Mouse (Mus musculus) bone marrow macrophage, adult 2 months (primary cell): ENCODE results near the gene Ptprk. TPM values are rescaled to one million over a fixed set of nuclear protein-coding genes. Genes with fewer than 3 reads are reported as not detected.

Experiments used
- H3K27ac ChIP-seq: 2 replicates; pipeline ENCODE4 v1.5.1; 2012; ENCODE audit warnings: low read depth, low read length; ENCODE audit not compliant: insufficient read depth
- H3K4me1 ChIP-seq: 2 replicates; pipeline ENCODE4 v1.6.1; 2012; ENCODE audit warnings: low read length; ENCODE audit not compliant: control insufficient read depth, insufficient read depth
- H3K4me3 ChIP-seq: 2 replicates; pipeline ENCODE4 v1.5.1; 2012; ENCODE audit warnings: mild to moderate bottlenecking, low read length, moderate library complexity; ENCODE audit not compliant: insufficient read depth
- CTCF ChIP-seq: IDR thresholded peaks from 2 replicates; pipeline ENCODE4 v1.5.1; 2012; ENCODE audit warnings: low read depth, mild to moderate bottlenecking, low read length, moderate library complexity
- POLR2A ChIP-seq: IDR thresholded peaks from 2 replicates; pipeline ENCODE4 v1.6.1; 2012; ENCODE audit warnings: mild to moderate bottlenecking, low read depth, low read length, borderline replicate concordance
- polyA plus RNA-seq: library from polyadenylated mRNA; stranded (reverse); fragments of >200 nt; gene quantifications from 2 replicates; pipeline ENCODE4 v1.2.4, GENCODE M21; 2012; ENCODE audit not compliant: missing spikeins, insufficient read depth, insufficient read length

Gene Ptprk
- polyA plus RNA-seq, 1 experiment: 0.13 TPM

DNA sequence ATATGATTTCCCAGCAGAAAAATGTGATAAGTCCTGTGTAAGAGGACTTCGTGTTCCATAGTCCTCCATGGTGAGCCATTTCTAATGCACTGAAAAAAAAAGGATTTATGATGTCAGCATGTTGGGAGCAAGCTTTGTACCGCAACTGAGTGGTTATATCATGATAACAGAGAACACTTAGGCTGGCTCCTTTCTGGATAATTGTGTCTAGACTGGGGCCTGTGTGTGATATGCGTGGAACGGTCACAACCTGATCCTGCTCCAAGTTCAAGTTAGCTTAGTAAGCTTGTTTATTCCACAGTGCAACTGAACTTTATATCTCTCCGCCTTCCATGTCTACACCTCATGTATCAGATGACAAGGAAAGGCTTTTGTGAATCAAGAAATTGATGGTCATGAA is 260.6 kb downstream of the Ptprk start:
- TF ChIP-seq POLR2A: no peak
- TF ChIP-seq CTCF: no peak
- Histone ChIP-seq H3K4me1 (no peaks in the 10 kb centered on the region), H3K4me3 (no peak overlapping the region), H3K27ac (no peak overlapping the region)

DNA sequence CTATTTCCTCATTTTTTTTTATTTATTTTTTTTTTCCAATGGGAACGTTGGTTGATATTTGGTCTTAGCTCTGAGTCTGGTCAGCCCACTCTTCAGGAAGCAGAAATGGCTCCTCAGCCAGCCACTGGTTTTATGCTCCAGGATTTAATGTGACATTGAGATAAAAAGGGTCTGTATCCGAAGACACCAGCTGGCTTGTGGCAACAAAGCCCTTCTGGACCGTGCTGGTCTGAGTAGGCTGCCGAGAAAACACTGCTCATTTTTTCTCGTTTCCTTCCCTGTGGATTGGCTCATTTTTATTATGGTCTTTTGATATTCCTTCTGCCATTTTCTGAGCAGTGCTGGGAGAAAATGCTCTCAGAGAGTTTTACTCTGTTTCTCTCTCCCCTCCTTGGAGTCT is 263.9 kb downstream of the Ptprk start:
- TF ChIP-seq POLR2A: no peak
- TF ChIP-seq CTCF: no peak
- Histone ChIP-seq H3K27ac (no peak overlapping the region), H3K4me3 (no peak overlapping the region)

DNA sequence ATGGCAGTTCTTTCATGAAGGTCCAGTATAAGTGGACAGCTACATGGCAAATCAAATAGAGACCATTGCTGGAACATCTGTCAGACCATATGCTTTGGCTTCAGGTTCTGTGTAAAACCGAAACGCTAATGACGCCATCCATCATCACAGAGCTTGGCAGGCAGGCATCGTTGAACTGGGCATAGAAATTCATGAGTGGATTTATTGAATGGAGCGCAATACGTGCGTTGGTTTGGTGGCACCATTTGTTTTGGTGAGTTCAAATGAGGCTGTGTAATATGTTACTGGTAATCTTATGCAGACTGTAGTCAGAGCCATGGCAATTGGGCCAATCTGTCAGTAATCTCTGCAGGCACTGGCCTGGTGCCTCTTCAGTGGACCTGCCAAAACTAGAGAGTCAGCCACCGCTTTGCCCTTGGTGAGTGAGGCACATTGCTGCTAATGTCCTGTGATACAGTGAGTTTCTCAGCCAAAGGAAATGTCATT is 270.6 kb downstream of the Ptprk start:
- no peaks in the 10 kb centered on the region for H3K4me1 ChIP-seq
- TF ChIP-seq POLR2A: no peak
- TF ChIP-seq CTCF: no peak
- no peak overlapping the region for H3K27ac ChIP-seq
- H3K4me3 ChIP-seq: no peak overlapping the region

More for the DNA sequence above, 263.9 kb downstream of the Ptprk start:
- no peaks in the 10 kb centered on the region for H3K4me1 ChIP-seq

DNA sequence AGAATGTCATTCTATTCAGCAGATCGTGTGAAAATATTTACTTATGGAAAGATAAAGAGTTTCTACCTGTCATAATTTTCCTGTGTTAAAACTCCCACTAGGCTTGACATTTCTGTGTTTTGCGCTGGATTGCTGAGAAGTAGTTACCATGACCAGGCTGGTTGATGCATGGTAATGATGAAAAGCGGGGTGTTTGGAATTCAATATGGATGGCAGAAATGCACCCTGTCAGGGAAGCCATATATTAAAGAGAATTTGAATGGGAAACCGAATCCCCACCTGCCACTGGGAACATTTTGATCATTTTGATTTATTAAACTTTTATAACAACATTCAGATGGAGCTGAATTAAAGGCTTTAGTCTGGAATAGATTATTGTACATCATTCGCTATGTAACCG is 290.7 kb downstream of the Ptprk start:
- Histone ChIP-seq H3K4me1 (no peaks in the 10 kb centered on the region), H3K27ac (no peak overlapping the region), H3K4me3 (no peak overlapping the region)
- TF ChIP-seq POLR2A (no peak), CTCF (no peak)

DNA sequence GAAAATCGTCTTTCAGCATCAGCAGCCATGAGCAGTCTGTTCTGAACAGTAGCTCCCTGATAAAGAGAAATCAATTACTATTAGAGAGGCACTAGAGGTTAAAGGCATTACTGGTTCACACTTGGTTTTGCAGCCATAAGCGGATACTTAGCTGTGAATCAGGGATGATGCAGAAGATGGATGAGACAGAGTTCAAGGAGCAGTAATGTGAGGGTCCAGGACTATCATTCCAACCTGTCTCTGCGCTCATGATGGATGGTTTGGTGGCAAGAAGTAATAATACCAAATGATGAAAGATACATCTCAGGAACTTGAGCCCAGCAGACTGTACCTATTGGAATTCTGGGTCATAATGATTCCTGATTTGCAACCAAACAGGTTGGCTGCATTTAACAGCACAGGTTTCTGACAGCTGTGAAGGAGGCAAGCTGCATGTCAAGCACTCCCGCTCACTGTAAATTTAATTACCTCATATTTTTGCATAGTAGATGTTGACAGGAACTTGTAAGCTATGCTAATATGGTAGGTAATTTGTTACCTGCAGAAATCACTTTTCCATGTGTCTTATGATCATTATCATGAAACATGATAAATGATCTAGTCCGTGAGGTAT is 291.6 kb downstream of the Ptprk start:
- H3K4me1 ChIP-seq: no peaks in the 10 kb centered on the region
- no peak overlapping the region for H3K4me3 ChIP-seq

DNA sequence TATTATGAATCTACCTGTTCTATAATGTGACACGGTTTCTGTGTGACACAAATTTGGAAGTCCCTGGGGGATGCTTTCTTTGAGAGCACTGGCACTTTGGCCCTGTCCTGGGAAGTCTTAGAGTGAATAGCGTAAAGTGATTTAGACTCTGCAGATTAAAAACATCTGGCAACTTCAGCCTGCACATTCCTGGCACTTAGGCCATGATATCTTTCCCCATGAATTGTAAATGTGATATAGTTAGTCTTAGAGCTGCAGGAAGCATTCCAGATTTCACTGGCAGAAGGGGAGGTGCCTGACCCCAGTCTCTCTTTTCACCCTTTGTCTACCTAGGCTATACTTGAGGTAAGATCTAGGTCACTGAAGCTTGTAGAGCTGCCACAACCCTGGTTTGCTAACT is 295.2 kb downstream of the Ptprk start:
- Histone ChIP-seq H3K27ac (no peak overlapping the region), H3K4me3 (no peak overlapping the region), H3K4me1 (no peaks in the 10 kb centered on the region)
- TF ChIP-seq CTCF (no peak), POLR2A (no peak)

More for the DNA sequence above, 291.6 kb downstream of the Ptprk start:
- TF ChIP-seq CTCF (no peak), POLR2A (no peak)
- no peak overlapping the region for H3K27ac ChIP-seq

DNA sequence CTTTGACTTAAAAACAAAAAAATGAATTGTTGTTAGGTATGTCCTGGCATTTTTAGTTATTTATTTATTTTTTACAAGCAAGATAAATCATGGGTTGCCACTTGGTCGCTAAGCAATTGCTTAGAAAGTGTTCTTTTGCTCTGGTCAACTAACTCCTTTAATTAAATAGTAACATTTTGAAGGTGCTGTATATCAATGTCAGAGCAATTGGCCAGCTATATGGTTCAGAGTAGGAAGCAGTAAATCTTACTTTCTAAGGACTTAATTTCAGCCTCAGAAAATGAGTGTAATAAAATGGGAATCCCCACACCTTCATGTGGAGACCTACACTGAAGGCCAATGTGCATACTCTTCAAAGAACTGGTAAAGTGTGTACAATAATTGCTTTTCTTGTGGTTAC is 300.3 kb downstream of the Ptprk start:
- Histone ChIP-seq H3K4me1 (no peaks in the 10 kb centered on the region), H3K27ac (no peak overlapping the region), H3K4me3 (no peak overlapping the region)
- TF ChIP-seq CTCF: no peak
- no peak for TF ChIP-seq POLR2A

DNA sequence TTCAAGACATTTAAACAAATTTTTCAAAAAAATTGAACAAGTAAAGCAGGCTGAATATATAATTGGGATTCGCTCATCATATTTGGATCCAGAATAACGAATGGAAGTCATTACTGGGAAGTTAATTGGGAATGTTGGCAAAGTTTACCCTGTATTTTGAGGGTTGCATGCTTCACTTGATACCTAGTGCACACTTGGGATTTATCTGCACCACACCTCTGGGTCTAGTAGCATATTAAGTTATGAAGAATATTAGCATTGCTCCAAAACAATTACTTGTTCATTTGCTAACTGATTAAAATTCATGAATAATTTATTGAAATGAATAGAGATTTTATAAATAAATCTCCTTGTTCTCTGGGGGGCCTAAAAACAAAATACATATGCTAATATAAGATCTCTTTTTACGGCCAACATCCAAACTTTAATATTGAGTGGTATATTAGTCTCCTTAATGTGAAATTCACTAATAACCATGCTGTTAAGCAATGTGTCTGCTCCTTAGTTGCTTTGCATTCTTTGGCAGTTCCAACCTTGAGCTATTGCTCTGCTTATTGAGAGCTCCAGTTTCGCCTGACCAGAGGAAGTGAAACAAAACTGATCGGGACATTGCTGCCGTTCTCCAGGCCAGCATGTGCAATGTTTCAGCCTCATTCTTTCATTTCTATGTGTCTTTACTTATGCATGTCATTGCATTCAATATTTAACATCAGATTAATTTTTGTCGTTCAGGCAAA is 305.3 kb downstream of the Ptprk start:
- H3K4me3 ChIP-seq: no peak overlapping the region
- TF ChIP-seq POLR2A: no peak
- no peak for TF ChIP-seq CTCF
- no peak overlapping the region for H3K27ac ChIP-seq
- H3K4me1 ChIP-seq: peaks cover 5% of the 10 kb centered on the region; the same call in 1 of the 2 replicates

DNA sequence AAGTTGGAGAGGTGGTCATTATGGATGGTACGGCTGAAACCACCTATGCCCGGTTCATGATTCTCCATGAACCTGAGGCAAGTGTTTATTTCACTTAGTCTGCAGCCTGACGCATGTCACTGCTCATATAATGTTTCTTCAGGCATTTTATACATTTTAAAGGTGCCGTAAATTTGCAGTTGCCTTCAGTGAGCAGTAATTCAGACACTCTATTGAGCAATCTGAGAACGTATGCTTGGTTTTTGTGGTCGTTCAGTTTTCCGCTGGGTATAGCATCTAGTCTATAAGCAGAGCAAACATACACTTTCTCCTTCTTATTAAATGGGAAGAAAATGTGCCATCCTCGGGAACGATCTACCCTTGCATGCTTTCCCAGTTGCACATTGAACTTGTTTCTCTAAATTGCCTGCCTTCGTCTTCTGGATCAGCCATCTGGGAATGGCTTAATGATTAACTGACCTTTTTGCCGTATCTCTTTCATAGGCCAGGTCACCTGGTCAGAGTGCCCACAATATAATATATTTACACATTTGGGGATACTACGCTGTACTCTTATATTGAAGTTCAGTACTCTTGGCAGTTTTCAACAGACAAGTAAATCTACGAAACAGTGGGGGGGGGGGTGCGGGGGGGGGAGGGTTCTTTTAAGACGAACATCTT is 313.1 kb downstream of the Ptprk start:
- no peak overlapping the region for H3K27ac ChIP-seq
- no peak overlapping the region for H3K4me3 ChIP-seq
- H3K4me1 ChIP-seq: no peaks in the 10 kb centered on the region
- TF ChIP-seq POLR2A (no peak), CTCF (no peak)

DNA sequence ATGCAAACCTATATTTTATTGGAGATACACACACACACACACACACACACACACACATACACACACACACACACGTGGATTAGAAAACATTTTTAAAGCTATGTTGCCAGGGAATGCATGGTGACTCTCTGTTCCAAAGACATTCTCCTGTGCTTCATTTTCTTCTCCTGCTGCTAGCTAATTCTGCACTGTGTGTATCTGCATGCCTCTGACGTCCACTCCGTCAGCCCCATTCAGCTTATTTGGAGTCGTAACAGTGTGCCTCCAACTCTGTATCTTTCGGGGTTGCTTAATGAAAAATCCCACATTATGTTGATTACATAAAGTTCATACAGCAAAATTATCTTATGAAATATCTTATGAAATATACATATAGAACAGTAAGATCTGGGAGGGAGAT is 316.5 kb downstream of the Ptprk start:
- Histone ChIP-seq H3K27ac (no peak overlapping the region), H3K4me3 (no peak overlapping the region), H3K4me1 (no peaks in the 10 kb centered on the region)
- TF ChIP-seq CTCF: no peak
- TF ChIP-seq POLR2A: no peak
